Mouse (Mus musculus) adrenal gland, adult 18-20 months (tissue): Measurements from ENCODE around the gene Lsm12. TPM values are rescaled to one million over a fixed set of nuclear protein-coding genes. Genes with fewer than 3 reads are reported as not detected.
A peak's percentile ranks its signal among the peaks of the same experiment; 100 is the strongest.

Experiments
- DNase-seq, 2 experiments: peaks; one replicate each; pipeline ENCODE4 v3.0.0; 2021 to 2022; ENCODE audit warnings: low spot score in 2 of 2
- microRNA-seq, 2 experiments: library from miRNA; unstranded; fragments of <30 nt; microRNA quantifications; one replicate each; pipeline ENCODE4 v1.2.0; 2021; ENCODE audit warnings: borderline number of aligned reads in 2 of 2
- total RNA-seq, 2 experiments: library from RNA; stranded (reverse); gene quantifications; 1 replicate in 1 of 2; 2 replicates in 1 of 2; pipeline ENCODE4 v1.2.3; 2021

Lsm12 gene
- total RNA-seq, 2 experiments from 2014 or later: 83.9 to 102 TPM

- peak; percentile 56 to 63 for DNase-seq
Measured at GRCm38 (mm10) chr11:102138447-102138740, 46.7 kb downstream of the Lsm12 start.

- DNase-seq: no peak
Measured at GRCm38 (mm10) chr11:102137625-102138446, 47.3 kb downstream of the Lsm12 start.

- DNase-seq: no peak
Measured at GRCm38 (mm10) chr11:102134516-102134915, 50.6 kb downstream of the Lsm12 start.

- no peak for DNase-seq
Measured at GRCm38 (mm10) chr11:102117386-102117785, 67.7 kb downstream of the Lsm12 start.

- DNase-seq: no peak
Measured at GRCm38 (mm10) chr11:102116241-102116640, 68.9 kb downstream of the Lsm12 start.

Small RNAs within 50 kb of the gene (microRNA-seq; reads per million reads assigned to microRNA genes)
- gene Mir8101: 2.4 to 3.7 reads per million in 2 experiments

Other genes with a start within 250 kb of the Lsm12 start
- not detected for gene Sost, start 218.3 kb downstream of the Lsm12 start, total RNA-seq
- not detected for gene Cfap97d1, start 201.0 kb downstream of the Lsm12 start, total RNA-seq
- 100 to 1,000 TPM; 107 to 138 TPM for gene Dusp3, start 198.3 kb downstream of the Lsm12 start, total RNA-seq
- gene Mpp3, start 156.8 kb downstream of the Lsm12 start, total RNA-seq: 10 to 100 TPM; 10.8 to 20.2 TPM
- 10 to 100 TPM; 32.4 to 33.4 TPM for gene Cd300lg, start 143.8 kb downstream of the Lsm12 start, total RNA-seq
- 10 to 100 TPM in 1 of 2 experiments, 1 to 10 TPM in 1; 8.8 to 13.0 TPM for gene Mpp2, start 96.8 kb downstream of the Lsm12 start, total RNA-seq
- not detected for gene Ppy, start 84.0 kb downstream of the Lsm12 start, total RNA-seq
- gene Pyy, start 77.5 kb downstream of the Lsm12 start, total RNA-seq: not detected
- gene Nags, start 39.8 kb downstream of the Lsm12 start, total RNA-seq: under 1 TPM in 1 of 2 experiments, not detected in 1; 0.77 TPM
- 10 to 100 TPM; 12.0 to 13.6 TPM for gene Tmem101, start 28.9 kb downstream of the Lsm12 start, total RNA-seq
- gene G6pc3, start 4.3 kb upstream of the Lsm12 start, total RNA-seq: 100 to 1,000 TPM; 121 to 128 TPM
- 100 to 1,000 TPM in 1 of 2 experiments, 10 to 100 TPM in 1; 79.1 to 115 TPM for gene Hdac5, start 44.9 kb upstream of the Lsm12 start, total RNA-seq
- gene BC030867, start 63.6 kb upstream of the Lsm12 start, total RNA-seq: under 1 TPM in 1 of 2 experiments, not detected in 1; 0.46 TPM
- under 1 TPM; 0.30 to 0.61 TPM for gene Asb16, start 83.4 kb upstream of the Lsm12 start, total RNA-seq
- gene Tmub2, start 99.6 kb upstream of the Lsm12 start, total RNA-seq: 10 to 100 TPM; 43.3 to 55.3 TPM
- 10 to 100 TPM; 44.3 to 53.4 TPM for gene Atxn7l3, start 111.3 kb upstream of the Lsm12 start, total RNA-seq
- gene Ubtf, start 134.4 kb upstream of the Lsm12 start, total RNA-seq: 100 to 1,000 TPM in 1 of 2 experiments, 10 to 100 TPM in 1; 93.7 to 117 TPM
- under 1 TPM; 0.23 to 0.80 TPM for gene Slc4a1, start 180.9 kb upstream of the Lsm12 start, total RNA-seq
- 10 to 100 TPM; 40.0 to 45.9 TPM for gene Rundc3a, start 208.1 kb upstream of the Lsm12 start, total RNA-seq
- 100 to 1,000 TPM; 461 to 466 TPM for gene Slc25a39, start 222.7 kb upstream of the Lsm12 start, total RNA-seq
- gene Grn, start 245.0 kb upstream of the Lsm12 start, total RNA-seq: 100 to 1,000 TPM; 156 to 181 TPM